Mouse (Mus musculus): Measurements from ENCODE around the gene Slc22a12. TPM values are rescaled to one million over a fixed set of nuclear protein-coding genes. Genes with fewer than 3 reads are reported as not detected.

The Slc22a12 gene
- polyA plus RNA-seq, 1 experiment from 2014 or later = not detected

GRCm38 (mm10) chr19:6527839-6528531 lies 14.8 kb downstream of the Slc22a12 start:
- Histone ChIP-seq H3K4me3 (ENCODE audit: low read depth, low read length) (no peak overlapping the region), H3K36me3 (ENCODE audit: control insufficient read depth, insufficient read depth, low read length) (no peaks in the 10 kb centered on the region), H3K4me1 (replicated peaks; ENCODE audit: control insufficient read depth, insufficient read depth) (0 out of 2 replicates have a peak, but pooled peaks cover 8% of the 10 kb centered on the region), H3K9me3 (ENCODE audit: control insufficient read depth, low read length) (no peaks in the 10 kb centered on the region), H3K9ac (ENCODE audit: low read length) (no peak overlapping the region), H3K4me2 (replicated peaks; ENCODE audit: low read depth) (no peak overlapping the region), H3K27ac (replicated peaks) (no peak overlapping the region), H3K27me3 (ENCODE audit: control insufficient read depth, insufficient read depth, low read length) (no peaks in the 10 kb centered on the region; the same call in 1 of the 2 replicates)
- DNase-seq (ENCODE audit: low spot score) = no peak
- 82% methylated on average over 17 of the region's 17 CpGs for WGBS
- TF ChIP-seq EP300 (optimal IDR thresholded peaks at IDR 0.05) (no peak), CTCF (IDR thresholded peaks at IDR 0.05; ENCODE audit: low read depth) (no peak)
- ATAC-seq (ENCODE audit: low FRiP score, low TSS enrichment) = no peak

DNA sequence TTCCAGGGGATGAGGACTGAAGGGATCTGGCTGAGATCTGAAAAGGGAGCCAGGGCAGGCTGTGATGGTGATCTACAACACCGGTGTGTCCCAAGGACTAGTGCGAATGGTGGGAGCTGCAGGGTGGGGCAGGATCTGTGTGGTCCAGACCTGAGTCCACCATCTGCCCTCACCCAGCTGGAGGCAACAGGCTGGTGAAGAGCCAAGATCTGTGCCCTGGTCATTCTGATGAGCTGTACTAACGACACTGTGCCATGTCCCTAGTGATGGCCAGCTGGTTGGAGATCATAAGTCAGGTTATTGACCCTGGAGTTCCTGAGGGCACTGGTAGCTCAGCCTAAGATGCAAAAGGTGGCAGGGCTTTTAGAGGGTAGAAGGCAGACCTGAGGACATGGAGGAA lies 15.4 kb downstream of the Slc22a12 start:
- Histone ChIP-seq H3K27ac (replicated peaks) (no peak overlapping the region), H3K36me3 (ENCODE audit: control insufficient read depth, insufficient read depth, low read length) (no peaks in the 10 kb centered on the region), H3K4me2 (replicated peaks; ENCODE audit: low read depth) (no peak overlapping the region), H3K4me1 (replicated peaks; ENCODE audit: control insufficient read depth, insufficient read depth) (0 out of 2 replicates have a peak, but pooled peaks cover 8% of the 10 kb centered on the region), H3K27me3 (ENCODE audit: control insufficient read depth, insufficient read depth, low read length) (no peaks in the 10 kb centered on the region), H3K4me3 (ENCODE audit: low read depth, low read length) (no peak overlapping the region), H3K9me3 (ENCODE audit: control insufficient read depth, low read length) (no peaks in the 10 kb centered on the region), H3K9ac (ENCODE audit: low read length) (no peak overlapping the region)
- no peak for TF ChIP-seq EP300 (optimal IDR thresholded peaks at IDR 0.05)
- no peak for TF ChIP-seq CTCF (IDR thresholded peaks at IDR 0.05; ENCODE audit: low read depth)
- no peak for DNase-seq (ENCODE audit: low spot score)
- no peak for ATAC-seq (ENCODE audit: low FRiP score, low TSS enrichment)
- 87% methylated on average over 3 of the region's 3 CpGs for WGBS

DNA sequence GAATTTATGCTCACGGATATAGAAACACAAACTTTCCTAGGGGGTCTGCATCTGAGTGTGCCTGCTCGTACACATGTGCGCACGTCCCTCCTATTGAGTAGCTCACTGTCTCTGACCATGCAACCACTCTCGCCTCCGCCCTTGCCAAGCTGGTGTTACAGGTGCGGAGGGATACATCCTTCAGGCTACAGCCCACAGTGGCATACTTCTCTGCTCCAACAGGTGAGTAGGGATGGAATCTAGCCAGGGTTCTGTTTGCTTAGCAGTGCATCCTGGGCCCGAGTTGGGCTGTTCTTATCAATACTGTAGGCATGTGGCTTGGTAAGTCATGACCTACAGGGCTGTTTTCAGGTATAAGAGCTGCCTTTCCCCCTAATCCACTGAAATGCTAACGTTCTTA lies 16.8 kb downstream of the Slc22a12 start:
- no peak for TF ChIP-seq CTCF (IDR thresholded peaks at IDR 0.05; ENCODE audit: low read depth)
- TF ChIP-seq EP300 (optimal IDR thresholded peaks at IDR 0.05) = no peak
- no peak overlapping the region for H3K4me2 ChIP-seq (replicated peaks; ENCODE audit: low read depth)
- H3K4me1 ChIP-seq (replicated peaks; ENCODE audit: control insufficient read depth, insufficient read depth) = no peaks in the 10 kb centered on the region
- DNase-seq (ENCODE audit: low spot score) = no peak
- no peak overlapping the region for H3K9ac ChIP-seq (ENCODE audit: low read length)
- no peak overlapping the region for H3K27ac ChIP-seq (replicated peaks)
- no peaks in the 10 kb centered on the region for H3K27me3 ChIP-seq (ENCODE audit: control insufficient read depth, insufficient read depth, low read length)
- H3K4me3 ChIP-seq (ENCODE audit: low read depth, low read length) = no peak overlapping the region
- H3K36me3 ChIP-seq (ENCODE audit: control insufficient read depth, insufficient read depth, low read length) = no peaks in the 10 kb centered on the region
- no peaks in the 10 kb centered on the region for H3K9me3 ChIP-seq (ENCODE audit: control insufficient read depth, low read length)
- ATAC-seq (ENCODE audit: low FRiP score, low TSS enrichment) = no peak
- 82% methylated on average over 9 of the region's 9 CpGs for WGBS

DNA sequence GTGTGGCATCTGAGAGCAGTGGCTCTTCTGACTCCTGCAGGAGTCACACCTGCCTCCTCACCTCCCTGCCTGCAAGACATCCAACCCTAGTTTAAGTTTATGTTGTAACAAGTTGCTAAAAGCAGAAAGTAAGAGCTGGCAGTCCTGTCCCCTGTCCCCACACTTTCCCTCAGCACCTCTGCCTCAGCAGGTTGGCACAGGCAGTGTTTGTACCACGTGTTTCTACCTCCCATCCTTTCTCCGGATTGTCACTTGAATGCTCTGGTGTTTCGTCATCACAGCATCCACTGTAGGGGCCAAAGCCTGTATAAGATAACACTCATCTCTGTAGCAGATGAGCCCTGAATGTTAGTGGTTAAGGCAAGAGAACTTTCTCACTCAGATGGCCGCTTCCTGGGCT lies 17.8 kb downstream of the Slc22a12 start:
- WGBS = 62% methylated on average over 4 of the region's 4 CpGs
- H3K9me3 ChIP-seq (ENCODE audit: control insufficient read depth, low read length) = no peaks in the 10 kb centered on the region
- no peak for DNase-seq (ENCODE audit: low spot score)
- no peaks in the 10 kb centered on the region for H3K4me1 ChIP-seq (replicated peaks; ENCODE audit: control insufficient read depth, insufficient read depth)
- no peak for ATAC-seq (ENCODE audit: low FRiP score, low TSS enrichment)
- no peak for TF ChIP-seq EP300 (optimal IDR thresholded peaks at IDR 0.05)
- TF ChIP-seq CTCF (IDR thresholded peaks at IDR 0.05; ENCODE audit: low read depth) = no peak
- H3K4me3 ChIP-seq (ENCODE audit: low read depth, low read length) = no peak overlapping the region
- H3K27ac ChIP-seq (replicated peaks) = no peak overlapping the region
- no peak overlapping the region for H3K9ac ChIP-seq (ENCODE audit: low read length)
- no peak overlapping the region for H3K4me2 ChIP-seq (replicated peaks; ENCODE audit: low read depth)
- no peaks in the 10 kb centered on the region for H3K36me3 ChIP-seq (ENCODE audit: control insufficient read depth, insufficient read depth, low read length)
- no peaks in the 10 kb centered on the region for H3K27me3 ChIP-seq (ENCODE audit: control insufficient read depth, insufficient read depth, low read length)

DNA sequence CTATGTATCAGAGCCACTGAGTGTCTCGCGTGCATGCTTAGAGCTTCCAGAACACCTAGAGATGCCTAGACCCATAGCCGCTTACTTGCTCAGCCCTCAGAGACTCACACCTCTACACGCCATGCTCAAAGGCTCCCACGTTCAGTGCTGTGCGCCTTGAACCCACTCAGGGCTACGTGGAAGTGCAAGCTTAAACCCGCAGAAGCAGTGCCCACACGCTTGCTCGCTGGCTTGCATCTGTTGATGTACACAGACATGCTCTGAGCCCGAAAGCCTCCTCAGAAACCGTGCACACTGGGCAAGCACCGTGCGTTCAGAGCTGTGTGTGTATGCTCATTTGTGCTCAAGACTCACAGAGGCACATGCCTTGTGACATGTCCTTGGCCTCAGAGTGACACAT lies 20.5 kb downstream of the Slc22a12 start:
- H3K27ac ChIP-seq (replicated peaks) = no peak overlapping the region
- WGBS = 86% methylated on average over 14 of the region's 14 CpGs
- no peak overlapping the region for H3K9ac ChIP-seq (ENCODE audit: low read length)
- no peaks in the 10 kb centered on the region for H3K36me3 ChIP-seq (ENCODE audit: control insufficient read depth, insufficient read depth, low read length)
- H3K4me1 ChIP-seq (replicated peaks; ENCODE audit: control insufficient read depth, insufficient read depth) = no peaks in the 10 kb centered on the region
- H3K4me3 ChIP-seq (ENCODE audit: low read depth, low read length) = no peak overlapping the region
- H3K9me3 ChIP-seq (ENCODE audit: control insufficient read depth, low read length) = no peaks in the 10 kb centered on the region
- ATAC-seq (ENCODE audit: low FRiP score, low TSS enrichment) = no peak
- no peak overlapping the region for H3K4me2 ChIP-seq (replicated peaks; ENCODE audit: low read depth)
- TF ChIP-seq CTCF (IDR thresholded peaks at IDR 0.05; ENCODE audit: low read depth) (no peak), EP300 (optimal IDR thresholded peaks at IDR 0.05) (no peak)
- H3K27me3 ChIP-seq (ENCODE audit: control insufficient read depth, insufficient read depth, low read length) = no peaks in the 10 kb centered on the region
- DNase-seq (ENCODE audit: low spot score) = no peak

- no peak for DNase-seq (ENCODE audit: low spot score)
- TF ChIP-seq EP300 (optimal IDR thresholded peaks at IDR 0.05) = no peak
- no peak for TF ChIP-seq CTCF (IDR thresholded peaks at IDR 0.05; ENCODE audit: low read depth)
- H3K9me3 ChIP-seq (ENCODE audit: control insufficient read depth, low read length) = no peaks in the 10 kb centered on the region
- H3K9ac ChIP-seq (ENCODE audit: low read length) = no peak overlapping the region
- 78% methylated on average over 3 of the region's 3 CpGs for WGBS
- H3K4me1 ChIP-seq (replicated peaks; ENCODE audit: control insufficient read depth, insufficient read depth) = no peaks in the 10 kb centered on the region
- no peak for ATAC-seq (ENCODE audit: low FRiP score, low TSS enrichment)
- no peaks in the 10 kb centered on the region for H3K36me3 ChIP-seq (ENCODE audit: control insufficient read depth, insufficient read depth, low read length)
- no peak overlapping the region for H3K4me3 ChIP-seq (ENCODE audit: low read depth, low read length)
- H3K27ac ChIP-seq (replicated peaks) = no peak overlapping the region
- no peaks in the 10 kb centered on the region for H3K27me3 ChIP-seq (ENCODE audit: control insufficient read depth, insufficient read depth, low read length)
- H3K4me2 ChIP-seq (replicated peaks; ENCODE audit: low read depth) = no peak overlapping the region
These were observed 21.2 kb downstream of the Slc22a12 start for GRCm38 (mm10) chr19:6521630-6522029.
